Mouse (Mus musculus) heart, adult 2 months (tissue): Measurements from ENCODE around the gene Mindy4b-ps.

Source experiments
- CTCF ChIP-seq: fragments of 200-600 bp; IDR thresholded peaks from 2 replicates; pipeline ENCODE4 v1.8.1; 2022; ENCODE audit warnings: antibody characterized with exemption, mild to moderate bottlenecking, moderate library complexity
- POLR2A ChIP-seq: fragments of 200-500 bp; IDR thresholded peaks from 2 replicates; pipeline ENCODE4 v1.6.1; 2011; ENCODE audit warnings: mild to moderate bottlenecking, low read depth, low read length, control low read depth; ENCODE audit not compliant: insufficient read depth

- TF ChIP-seq CTCF (no peak), POLR2A (no peak)
Measured at GRCm38 (mm10) chr3:58754361-58754760, 67.8 kb downstream of the Mindy4b-ps start.
